Mouse (Mus musculus): ENCODE data around the gene Ppp1r14b. TPM values are rescaled to one million over a fixed set of nuclear protein-coding genes. Genes with fewer than 3 reads are reported as not detected.

The Ppp1r14b gene
- total RNA-seq, 4 experiments from 2014 or later: 75.4 to 112 (median 91.3) TPM

- no peak for DNase-seq (ENCODE audit: low spot score)
These were observed 19.2 kb downstream of the Ppp1r14b start for GRCm38 (mm10) chr19:6994002-6994401.

GRCm38 (mm10) chr19:6994489-6994888 lies 19.7 kb downstream of the Ppp1r14b start:
- no peak for DNase-seq (ENCODE audit: low spot score)

GRCm38 (mm10) chr19:6995255-6995991 lies 20.7 kb downstream of the Ppp1r14b start:
- no peak for DNase-seq (ENCODE audit: low spot score)

- DNase-seq (ENCODE audit: low spot score): peak; percentile 93
These were observed 21.2 kb downstream of the Ppp1r14b start, which contains the start of the genes Nudt22 and Trpt1 for GRCm38 (mm10) chr19:6996006-6996405. Gene Nudt22 (minus strand): TSS chr19:6996117. Gene Trpt1 (plus strand): TSS chr19:6996131.

- no peak for DNase-seq (ENCODE audit: low spot score)
These were observed 23.0 kb downstream of the Ppp1r14b start for GRCm38 (mm10) chr19:6997721-6998290.

- no peak for DNase-seq (ENCODE audit: low spot score)
These were observed 24.7 kb downstream of the Ppp1r14b start for GRCm38 (mm10) chr19:6999360-7000063.

GRCm38 (mm10) chr19:7006892-7007593 lies 32.3 kb downstream of the Ppp1r14b start:
- no peak for DNase-seq (ENCODE audit: low spot score)

GRCm38 (mm10) chr19:7012426-7012825 lies 37.7 kb downstream of the Ppp1r14b start:
- DNase-seq (ENCODE audit: low spot score): no peak

GRCm38 (mm10) chr19:7013984-7014383 lies 39.2 kb downstream of the Ppp1r14b start:
- no peak for DNase-seq (ENCODE audit: low spot score)

- DNase-seq (ENCODE audit: low spot score): no peak
These were observed 39.8 kb downstream of the Ppp1r14b start for GRCm38 (mm10) chr19:7014481-7015135.

- no peak for DNase-seq (ENCODE audit: low spot score)
These were observed 43.0 kb downstream of the Ppp1r14b start for GRCm38 (mm10) chr19:7017541-7018457.

GRCm38 (mm10) chr19:7018546-7018945 lies 43.8 kb downstream of the Ppp1r14b start:
- no peak for DNase-seq (ENCODE audit: low spot score)

GRCm38 (mm10) chr19:7019191-7019590 lies 44.4 kb downstream of the Ppp1r14b start, which contains the start of gene Fermt3:
Gene Fermt3 (minus strand): TSS chr19:7019469.
- DNase-seq (ENCODE audit: low spot score): peak; percentile 54

- peak; percentile 58 for DNase-seq (ENCODE audit: low spot score)
These were observed 45.5 kb downstream of the Ppp1r14b start for GRCm38 (mm10) chr19:7020224-7020641.

Other genes starting within 250 kb of the Ppp1r14b start
- 10 to 100 TPM; 15.0 to 20.0 (median 17.5) TPM for gene Rps6ka4, start 134.3 kb upstream of the Ppp1r14b start, total RNA-seq (2022)
- under 1 TPM; 0.44 to 0.89 (median 0.66) TPM for gene Ccdc88b, start 116.8 kb upstream of the Ppp1r14b start, total RNA-seq (2022)
- gene Trmt112, start 65.3 kb upstream of the Ppp1r14b start, total RNA-seq (2022): 10 to 100 TPM; 29.9 to 49.7 (median 39.7) TPM
- gene Prdx5, start 64.9 kb upstream of the Ppp1r14b start, total RNA-seq (2022): 100 to 1,000 TPM; 620 to 842 (median 766) TPM
- gene Esrra, start 53.2 kb upstream of the Ppp1r14b start, total RNA-seq (2022): 100 to 1,000 TPM; 153 to 180 (median 168) TPM
- gene Catsperz, start 49.6 kb upstream of the Ppp1r14b start, total RNA-seq (2022): not detected
- not detected for gene Kcnk4, start 40.5 kb upstream of the Ppp1r14b start, total RNA-seq (2022)
- 10 to 100 TPM; 19.5 to 23.8 (median 21.3) TPM for gene Bad, start 33.1 kb upstream of the Ppp1r14b start, total RNA-seq (2022)
- 10 to 100 TPM; 33.4 to 37.4 (median 35.7) TPM for gene Gpr137, start 32.5 kb upstream of the Ppp1r14b start, total RNA-seq (2022)
- gene Plcb3, start 1.5 kb downstream of the Ppp1r14b start, total RNA-seq (2022): 10 to 100 TPM; 15.6 to 16.2 (median 15.6) TPM
- gene Fkbp2, start 5.5 kb downstream of the Ppp1r14b start, total RNA-seq (2022): 10 to 100 TPM; 17.2 to 23.1 (median 20.9) TPM
- 100 to 1,000 TPM; 488 to 525 (median 495) TPM for gene Vegfb, start 12.7 kb downstream of the Ppp1r14b start, total RNA-seq (2022)
- 10 to 100 TPM; 48.7 to 62.9 (median 53.7) TPM for gene Dnajc4, start 17.6 kb downstream of the Ppp1r14b start, total RNA-seq (2022)
- gene Nudt22, start 21.1 kb downstream of the Ppp1r14b start, total RNA-seq (2022): 10 to 100 TPM; 26.8 to 34.4 (median 29.9) TPM
- 10 to 100 TPM; 26.1 to 30.5 (median 27.3) TPM for gene Trpt1, start 21.2 kb downstream of the Ppp1r14b start, total RNA-seq (2022)
- gene Fermt3, start 44.5 kb downstream of the Ppp1r14b start, total RNA-seq (2022): 1 to 10 TPM; 3.3 to 9.6 (median 4.4) TPM
- 100 to 1,000 TPM in 3 of 4 experiments, 10 to 100 TPM in 1; 96.7 to 125 (median 109) TPM for gene Stip1, start 65.0 kb downstream of the Ppp1r14b start, total RNA-seq (2022)
- 100 to 1,000 TPM; 318 to 340 (median 328) TPM for gene Macrod1, start 81.8 kb downstream of the Ppp1r14b start, total RNA-seq (2022)
- 1 to 10 TPM in 3 of 4 experiments, under 1 TPM in 1; 0.92 to 2.0 (median 1.4) TPM for gene Flrt1, start 130.8 kb downstream of the Ppp1r14b start, total RNA-seq (2022)
- gene Otub1, start 231.3 kb downstream of the Ppp1r14b start, total RNA-seq (2022): 10 to 100 TPM; 62.2 to 71.6 (median 68.0) TPM
- gene Cox8a, start 242.6 kb downstream of the Ppp1r14b start, total RNA-seq (2022): 100 to 1,000 TPM; 406 to 459 (median 432) TPM

Measured in heart, adult 8-10 months (tissue).